Comparison of ENCODE assay signal across 8 mouse cellular contexts in the genomic region with DNA sequence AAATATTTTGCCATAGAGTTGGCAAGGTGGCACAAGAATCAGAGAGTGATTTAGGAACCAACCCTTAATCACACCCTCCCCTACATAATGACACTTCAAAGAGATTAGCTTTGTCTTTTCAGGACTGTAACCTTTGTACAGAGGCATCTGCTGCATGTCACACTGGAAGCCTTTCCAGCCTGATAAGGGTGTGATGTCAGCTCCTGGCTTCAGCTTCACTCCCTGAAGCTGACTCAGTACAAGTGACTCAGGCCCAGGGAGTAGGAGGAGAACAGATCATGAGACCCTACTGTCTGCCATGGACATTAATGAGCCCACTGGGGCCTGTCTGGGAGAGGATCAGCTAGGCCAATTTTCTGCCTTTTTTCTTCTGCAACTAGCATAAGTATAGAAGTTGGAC. TPM values are rescaled to one million over a fixed set of nuclear protein-coding genes. Genes with fewer than 3 reads are reported as not detected.
DNase-seq lines count a peak whose midpoint lies in the region; ATAC-seq and TF ChIP-seq lines count a peak whose summit lies in the region.

No protein-coding gene starts in this region.

- ATAC-seq in frontal cortex, adult (ENCODE audit: low TSS enrichment) = peak; percentile 58
- peak; percentile 96 for ATAC-seq in heart, postnatal 0 days (ENCODE audit: insufficient read depth, low read depth)
- no peak for ATAC-seq in hindbrain, embryonic 12.5 days (ENCODE audit: low FRiP score)

- H3K27me3 ChIP-seq in heart, postnatal 0 days (ENCODE audit: control insufficient read depth, insufficient read depth, low read length) = no peaks in the 10 kb centered on the region
- H3K27me3 ChIP-seq in hindbrain, embryonic 12.5 days = no peaks in the 10 kb centered on the region

- no peak overlapping the region for H3K4me2 ChIP-seq in heart, postnatal 0 days (ENCODE audit: low read depth, low read length)
- no peak overlapping the region for H3K4me2 ChIP-seq in hindbrain, embryonic 12.5 days (replicated peaks)

- peak; percentile 51; the same call in 1 of the 2 replicates for TF ChIP-seq EP300 in heart, postnatal 0 days (IDR thresholded peaks at IDR 0.05; ENCODE audit: low read depth)

- no peak for TF ChIP-seq CTCF in heart, postnatal 0 days (IDR thresholded peaks at IDR 0.05; ENCODE audit: low read depth)

- H3K36me3 ChIP-seq in heart, postnatal 0 days (replicated peaks; ENCODE audit: control insufficient read depth, insufficient read depth, low read length) = peaks cover 34% of the 10 kb centered on the region
- H3K36me3 ChIP-seq in hindbrain, embryonic 12.5 days = peaks cover 54% of the 10 kb centered on the region

- DNase-seq in frontal cortex, postnatal 25 days (ENCODE audit: low spot score in 2 of 2) = no peak
- peak; percentile 59 for DNase-seq in c-Kit-positive CD71-positive TER-119-positive erythroid progenitor cells, embryonic 14.5 days (ENCODE audit: low spot score)
- DNase-seq in heart, postnatal 0 days (ENCODE audit: low spot score) = peak; percentile 93
- DNase-seq in lung, postnatal 25 days (ENCODE audit: low spot score) = peak; percentile 47
- DNase-seq in embryo, embryonic 10.5 days (ENCODE audit: low spot score) = no peak
- no peak for DNase-seq in left cerebral cortex, adult 9 months (ENCODE audit: low spot score in 2 of 2)

- no peak overlapping the region for H3K4me3 ChIP-seq in heart, postnatal 0 days (ENCODE audit: low read depth, low read length)
- no peak overlapping the region for H3K4me3 ChIP-seq in hindbrain, embryonic 12.5 days

- peaks cover 40% of the 10 kb centered on the region for H3K4me1 ChIP-seq in heart, postnatal 0 days (ENCODE audit: control insufficient read depth, insufficient read depth)
- peaks cover 6% of the 10 kb centered on the region; the same call in 1 of the 2 replicates for H3K4me1 ChIP-seq in hindbrain, embryonic 12.5 days

- H3K9me3 ChIP-seq in heart, postnatal 0 days (replicated peaks; ENCODE audit: control insufficient read depth, low read length) = no peaks in the 10 kb centered on the region
- H3K9me3 ChIP-seq in hindbrain, embryonic 12.5 days (replicated peaks) = no peaks in the 10 kb centered on the region

- H3K9ac ChIP-seq in heart, postnatal 0 days (replicated peaks; ENCODE audit: low read depth, low read length) = no peak overlapping the region
- no peak overlapping the region for H3K9ac ChIP-seq in hindbrain, embryonic 12.5 days

- peak overlapping the region; percentile 72 for H3K27ac ChIP-seq in heart, postnatal 0 days (ENCODE audit: low read depth)
- no peak overlapping the region for H3K27ac ChIP-seq in hindbrain, embryonic 12.5 days

RNA-seq across cellular contexts. Expression of a gene that starts 13.0 kb away (rescaled TPM):
- total RNA-seq in heart, postnatal 0 days (2014; rRNA removed; ENCODE audit: low replicate concordance) = 44.4 and 47.2 TPM in 2 replicates
- 12.6 and 13.7 TPM in 2 replicates for polyA plus RNA-seq in heart, postnatal 0 days (2015; fragmentation: Nextera tagmentation; extraction: Ambion mirVana)
- 24.8 and 26.9 TPM in 2 replicates for polyA plus RNA-seq in hindbrain, embryonic 12.5 days (2016; fragmentation: Nextera tagmentation; extraction: Ambion mirVana)

RNA-seq across cellular contexts. Expression of a gene that starts 27.7 kb away (rescaled TPM):
- 15.0 and 28.5 TPM in 2 replicates for total RNA-seq in heart, postnatal 0 days (2014; rRNA removed; ENCODE audit: low replicate concordance)
- 8.1 and 8.3 TPM in 2 replicates for polyA plus RNA-seq in heart, postnatal 0 days (2015; fragmentation: Nextera tagmentation; extraction: Ambion mirVana)
- polyA plus RNA-seq in hindbrain, embryonic 12.5 days (2016; fragmentation: Nextera tagmentation; extraction: Ambion mirVana) = 31.8 and 32.8 TPM in 2 replicates

RNA-seq across cellular contexts. Expression of a gene that starts 33.7 kb away (rescaled TPM):
- total RNA-seq in heart, postnatal 0 days (2014; rRNA removed; ENCODE audit: low replicate concordance) = 3.9 and 8.6 TPM in 2 replicates
- polyA plus RNA-seq in heart, postnatal 0 days (2015; fragmentation: Nextera tagmentation; extraction: Ambion mirVana) = 2.3 and 2.7 TPM in 2 replicates
- polyA plus RNA-seq in hindbrain, embryonic 12.5 days (2016; fragmentation: Nextera tagmentation; extraction: Ambion mirVana) = 9.1 and 9.2 TPM in 2 replicates

RNA-seq across cellular contexts. Expression of a gene that starts 54.7 kb away (rescaled TPM):
- 183 and 212 TPM in 2 replicates for total RNA-seq in heart, postnatal 0 days (2014; rRNA removed; ENCODE audit: low replicate concordance)
- polyA plus RNA-seq in heart, postnatal 0 days (2015; fragmentation: Nextera tagmentation; extraction: Ambion mirVana) = 101 and 112 TPM in 2 replicates
- 11.7 and 12.2 TPM in 2 replicates for polyA plus RNA-seq in hindbrain, embryonic 12.5 days (2016; fragmentation: Nextera tagmentation; extraction: Ambion mirVana)

RNA-seq across cellular contexts. Expression of a gene that starts 54.8 kb away (rescaled TPM):
- total RNA-seq in heart, postnatal 0 days (2014; rRNA removed; ENCODE audit: low replicate concordance) = 190 and 210 TPM in 2 replicates
- 205 and 208 TPM in 2 replicates for polyA plus RNA-seq in heart, postnatal 0 days (2015; fragmentation: Nextera tagmentation; extraction: Ambion mirVana)
- 263 and 276 TPM in 2 replicates for polyA plus RNA-seq in hindbrain, embryonic 12.5 days (2016; fragmentation: Nextera tagmentation; extraction: Ambion mirVana)

Comparison
In these comparisons a context has a peak if more than half of its experiments do, and no peak if none do; other contexts are left out.
1. DNase-seq: peak in c-Kit-positive CD71-positive TER-119-positive erythroid progenitor cells, embryonic 14.5 days (single experiment), heart, postnatal 0 days (single experiment) and lung, postnatal 25 days (single experiment); none in frontal cortex, postnatal 25 days (0 of 2), embryo, embryonic 10.5 days (single experiment) and left cerebral cortex, adult 9 months (0 of 2).